Comparison of ENCODE assay signal across 27 mouse cellular contexts in genomic region chr9:64475942-64476341, GRCm38 (mm10).
A peak's percentile ranks its signal among the peaks of the same experiment; 100 is the strongest.
DNase-seq lines count a peak whose midpoint lies in the region; ATAC-seq lines count a peak whose summit lies in the region.
"Had no signal": no experiment of that assay in that cellular context is flagged by ENCODE, and none has a peak within 500 bp of the region (broad histone marks: within the 10 kb centered on the region; RNA-seq: fewer than 3 reads in every experiment).

No protein-coding gene starts in this region.

- H3K9ac ChIP-seq in hindbrain, embryonic 16.5 days (ENCODE audit: low read depth, low read length) = no peak overlapping the region
- no peak overlapping the region for H3K9ac ChIP-seq in neural tube, embryonic 13.5 days
- H3K9ac ChIP-seq: hindbrain, embryonic 15.5 days; liver, embryonic 14.5 days had no signal

- no peaks in the 10 kb centered on the region for H3K9me3 ChIP-seq in hindbrain, embryonic 16.5 days (ENCODE audit: control insufficient read depth, low read length)
- no peaks in the 10 kb centered on the region for H3K9me3 ChIP-seq in hindbrain, embryonic 10.5 days
- no peaks in the 10 kb centered on the region for H3K9me3 ChIP-seq in neural tube, embryonic 13.5 days
- no peaks in the 10 kb centered on the region for H3K9me3 ChIP-seq in limb, embryonic 10.5 days (replicated peaks)
- H3K9me3 ChIP-seq: hindbrain, embryonic 15.5 days had no signal

- peak; percentile 27; the same call in 1 of the 2 replicates for ATAC-seq in hindbrain, embryonic 16.5 days
- ATAC-seq in neural tube, embryonic 13.5 days (ENCODE audit: low read depth) = no peak
- ATAC-seq in inflammation-experienced regulatory T-cells, adult 6 months = no peak
- ATAC-seq: intestine, embryonic 16.5 days had no signal

- no peak overlapping the region for H3K4me2 ChIP-seq in hindbrain, embryonic 16.5 days (ENCODE audit: low read length)
- H3K4me2 ChIP-seq in neural tube, embryonic 13.5 days = no peak overlapping the region
- H3K4me2 ChIP-seq: heart, embryonic 11.5 days; hindbrain, embryonic 15.5 days had no signal

- no peaks in the 10 kb centered on the region for H3K27me3 ChIP-seq in hindbrain, embryonic 16.5 days (replicated peaks; ENCODE audit: control insufficient read depth, insufficient read depth, low read length)
- H3K27me3 ChIP-seq in hindbrain, embryonic 10.5 days (ENCODE audit: insufficient read depth, poor library complexity, severe bottlenecking) = peaks cover 17% of the 10 kb centered on the region
- H3K27me3 ChIP-seq in neural tube, embryonic 13.5 days = peaks cover 12% of the 10 kb centered on the region; the same call in 1 of the 2 replicates
- H3K27me3 ChIP-seq in limb, embryonic 10.5 days (ENCODE audit: low read depth, poor library complexity, severe bottlenecking) = peaks cover 25% of the 10 kb centered on the region
- H3K27me3 ChIP-seq: hindbrain, embryonic 15.5 days had no signal

- no peak overlapping the region for H3K27ac ChIP-seq in hindbrain, embryonic 16.5 days (ENCODE audit: low read depth, low read length)
- no peak overlapping the region for H3K27ac ChIP-seq in hindbrain, embryonic 10.5 days
- 0 out of 2 replicates have a peak overlapping the region, but pooled peaks have one; percentile 10 for H3K27ac ChIP-seq in neural tube, embryonic 13.5 days (replicated peaks)
- H3K27ac ChIP-seq in limb, embryonic 10.5 days = peak overlapping the region; percentile 67; the same call in 1 of the 2 replicates
- H3K27ac ChIP-seq: gastrocnemius, adult 2 months; hindbrain, embryonic 15.5 days; kidney, postnatal 0 days; liver, embryonic 14.5 days; macrophage had no signal

- H3K4me1 ChIP-seq in hindbrain, embryonic 16.5 days (ENCODE audit: control insufficient read depth, insufficient read depth, low read depth, low read length) = peaks cover 8% of the 10 kb centered on the region; the same call in 1 of the 2 replicates
- peaks cover 36% of the 10 kb centered on the region for H3K4me1 ChIP-seq in hindbrain, embryonic 10.5 days (replicated peaks)
- peaks cover 40% of the 10 kb centered on the region for H3K4me1 ChIP-seq in neural tube, embryonic 13.5 days (replicated peaks)
- peaks cover 61% of the 10 kb centered on the region for H3K4me1 ChIP-seq in limb, embryonic 10.5 days

- no peak overlapping the region for H3K4me3 ChIP-seq in hindbrain, embryonic 16.5 days (ENCODE audit: low read length)
- H3K4me3 ChIP-seq in hindbrain, embryonic 10.5 days = no peak overlapping the region
- no peak overlapping the region for H3K4me3 ChIP-seq in neural tube, embryonic 13.5 days
- no peak overlapping the region for H3K4me3 ChIP-seq in limb, embryonic 10.5 days
- H3K4me3 ChIP-seq: gastrocnemius, adult 2 months; hindbrain, embryonic 15.5 days had no signal

- DNase-seq in hindbrain, embryonic 10.5 days (ENCODE audit: low spot score) = no peak
- DNase-seq in neural tube, embryonic 10.5 days (ENCODE audit: extremely low spot score, low spot score) = no peak
- DNase-seq in limb, embryonic 10.5 days (ENCODE audit: low spot score) = no peak
- DNase-seq in right cerebral cortex, postnatal 25 days = no peak
- DNase-seq: B cell, adult 2 months; cerebellum, adult 8-10 months; cerebellum, postnatal 25 days; gastrocnemius, adult 2 months; gastrocnemius, postnatal 36 days; heart, adult 18-20 months; heart, postnatal 36 days; kidney, adult 8-10 months; kidney, postnatal 4 days; liver; lung, adult 2 months; lung, postnatal 10 days; spleen, adult 18-20 months; thymus, postnatal 14 days had no signal

- 29% methylated on average over 2 of the region's 2 CpGs for WGBS in hindbrain, embryonic 16.5 days
- WGBS in hindbrain, embryonic 10.5 days = 24% methylated on average over 2 of the region's 2 CpGs
- 6% methylated on average over 2 of the region's 2 CpGs for WGBS in neural tube, embryonic 13.5 days
- WGBS in limb, embryonic 10.5 days = 4% methylated on average over 2 of the region's 2 CpGs

- no peaks in the 10 kb centered on the region for H3K36me3 ChIP-seq in hindbrain, embryonic 16.5 days (ENCODE audit: control insufficient read depth, insufficient read depth, low read length)
- H3K36me3 ChIP-seq in hindbrain, embryonic 10.5 days = no peaks in the 10 kb centered on the region
- H3K36me3 ChIP-seq in neural tube, embryonic 13.5 days = no peaks in the 10 kb centered on the region
- no peaks in the 10 kb centered on the region for H3K36me3 ChIP-seq in limb, embryonic 10.5 days
- H3K36me3 ChIP-seq: hindbrain, embryonic 15.5 days had no signal

Comparison
In these comparisons a context has a peak if more than half of its experiments do, and no peak if none do; other contexts are left out.
1. H3K27ac ChIP-seq: peak in neural tube, embryonic 13.5 days (single experiment) and limb, embryonic 10.5 days (single experiment); none in hindbrain, embryonic 16.5 days (single experiment) and hindbrain, embryonic 10.5 days (single experiment).